Mouse (Mus musculus): ENCODE results near the gene Ptbp1.

Gene Ptbp1

DNA sequence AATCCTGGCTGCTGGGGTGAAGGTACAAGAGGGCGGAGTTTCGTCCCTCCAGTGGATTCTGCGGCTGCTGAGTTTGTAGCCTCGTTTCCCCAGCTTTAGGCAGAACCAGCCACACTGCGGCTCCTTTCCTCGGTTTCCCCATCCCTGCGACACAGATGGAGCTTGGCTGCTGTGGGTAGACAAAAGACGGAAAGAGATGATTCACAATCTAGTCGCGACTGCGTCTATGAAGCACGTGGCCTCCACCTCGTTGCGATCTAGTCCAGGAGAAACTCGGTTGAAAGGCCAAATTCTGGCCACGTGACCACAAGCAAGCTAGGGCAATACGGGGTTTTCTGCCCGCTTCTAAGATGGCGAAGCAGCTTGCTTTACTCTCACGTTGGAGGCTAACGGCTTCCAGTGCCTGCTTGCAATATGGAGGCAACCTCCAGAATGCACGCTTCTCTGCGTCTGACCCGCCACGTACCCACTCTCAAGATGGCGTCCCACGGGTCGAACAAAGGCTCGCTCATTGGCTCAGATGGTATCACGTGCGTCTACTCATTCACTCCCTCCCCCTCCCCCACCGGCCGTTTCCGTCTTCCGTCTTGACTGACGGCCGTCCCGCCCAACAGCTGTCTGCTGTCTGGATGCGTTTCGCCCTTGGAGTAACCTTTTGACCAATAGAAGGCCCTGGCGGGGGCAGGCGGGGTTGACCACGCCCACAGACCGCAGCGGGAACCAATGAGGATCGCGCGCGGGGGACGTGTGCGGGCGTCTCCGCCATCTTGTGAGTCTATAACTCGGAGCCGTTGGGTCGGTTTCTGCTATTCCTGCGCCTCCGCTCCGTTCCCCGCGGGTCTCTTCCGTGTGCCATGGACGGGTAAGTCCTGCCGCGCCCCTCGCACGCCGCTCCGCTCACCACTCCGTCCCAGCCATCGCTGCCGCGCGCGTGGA is at the start of gene Ptbp1:
Gene Ptbp1 (plus strand): TSS at position 568 of the 936 bp plus-strand sequence.
- DNase-seq (ENCODE audit: low spot score) = peak; percentile 100

GRCm38 (mm10) chr10:79805636-79806035 is 48.6 kb upstream of the Ptbp1 start:
- DNase-seq (ENCODE audit: low spot score) = no peak

- no peak for DNase-seq (ENCODE audit: low spot score)
Measured at GRCm38 (mm10) chr10:79806331-79806730, 47.9 kb upstream of the Ptbp1 start.

GRCm38 (mm10) chr10:79806972-79807371 is 47.3 kb upstream of the Ptbp1 start:
- DNase-seq (ENCODE audit: low spot score) = no peak

DNA sequence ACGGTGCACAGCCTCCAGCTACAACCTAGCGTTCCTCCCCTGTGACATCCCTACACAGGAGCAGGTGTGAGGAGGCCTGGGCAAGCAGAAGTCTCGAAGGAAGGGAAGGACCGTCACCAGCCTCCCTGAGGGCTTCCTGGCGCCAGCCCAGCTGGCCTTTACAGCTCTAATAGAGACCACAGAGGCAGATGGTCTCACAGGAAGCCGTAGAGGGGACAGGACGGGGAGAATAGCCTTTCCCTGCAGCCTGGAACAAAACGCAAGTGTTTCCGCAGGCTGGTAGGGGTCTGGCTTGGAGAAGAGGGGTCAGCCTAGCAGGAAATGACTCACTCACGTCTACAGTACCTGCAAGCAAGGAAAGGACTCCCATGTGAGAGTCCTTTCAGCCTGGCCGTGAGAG is 46.4 kb upstream of the Ptbp1 start:
- no peak for DNase-seq (ENCODE audit: low spot score)

DNA sequence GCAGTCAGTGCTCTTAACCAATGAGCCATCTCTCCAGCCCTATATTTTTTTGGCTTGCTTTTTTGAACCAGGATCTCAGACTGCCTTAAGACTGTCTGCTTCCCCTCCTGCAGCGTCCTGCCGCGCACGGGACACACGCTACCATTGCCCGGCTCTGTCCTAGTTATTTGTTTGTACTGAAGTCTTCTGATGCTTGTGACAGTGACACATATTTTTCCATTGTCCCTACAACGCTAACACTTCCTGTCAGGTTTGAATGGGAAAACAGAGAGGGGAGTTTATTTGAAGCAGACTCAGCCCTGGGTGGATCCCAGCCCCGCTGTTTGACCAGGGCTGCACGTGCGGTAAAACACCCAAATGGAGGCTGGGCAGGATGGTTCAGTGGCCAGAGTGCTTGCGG is 45.5 kb upstream of the Ptbp1 start:
- no peak for DNase-seq (ENCODE audit: low spot score)

- peak; percentile 57 for DNase-seq (ENCODE audit: low spot score)
Measured at GRCm38 (mm10) chr10:79811736-79812637, 42.2 kb upstream of the Ptbp1 start.

- no peak for DNase-seq (ENCODE audit: low spot score)
Measured at GRCm38 (mm10) chr10:79814271-79814842, 39.9 kb upstream of the Ptbp1 start.

DNA sequence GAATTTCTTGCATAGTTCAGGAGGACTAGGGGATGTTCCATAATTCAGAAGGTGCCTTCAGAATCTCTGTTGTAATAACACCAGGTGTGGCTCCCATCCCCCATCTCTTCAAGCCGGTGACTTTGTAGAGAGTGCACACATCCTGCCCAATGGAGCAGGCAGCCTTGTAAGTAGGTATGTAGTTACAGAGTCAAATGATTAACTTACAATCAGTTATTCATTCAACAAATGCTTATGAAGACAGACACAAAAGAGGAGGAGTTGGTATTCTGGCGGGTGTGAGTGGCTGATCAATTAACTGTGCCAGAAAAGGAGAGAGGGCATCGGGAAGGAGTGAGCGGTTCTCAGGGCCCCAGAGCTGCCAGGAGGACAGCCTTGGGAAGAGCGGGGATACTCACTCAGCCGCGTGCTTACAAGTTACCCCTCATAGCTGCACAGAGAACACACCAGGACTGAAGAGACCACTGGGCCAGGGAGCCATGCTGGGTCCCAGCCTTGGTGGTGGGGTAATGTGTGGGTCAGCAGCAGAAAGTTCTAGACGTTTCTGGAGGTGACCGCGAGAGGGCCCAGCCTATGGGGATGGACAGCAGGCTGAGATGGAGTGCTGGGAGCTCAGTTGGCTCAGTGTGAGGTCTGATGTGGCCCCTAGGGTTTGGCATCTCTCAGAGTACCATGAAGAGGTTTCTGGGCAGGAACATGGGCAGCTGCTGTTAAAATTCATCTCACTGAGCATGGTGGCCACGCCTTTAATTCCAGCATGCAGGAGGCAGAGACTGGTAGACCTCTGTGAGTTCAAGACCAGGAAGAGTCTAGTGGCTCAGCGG is 38.3 kb upstream of the Ptbp1 start:
- DNase-seq (ENCODE audit: low spot score) = no peak

- no peak for DNase-seq (ENCODE audit: low spot score)
Measured at GRCm38 (mm10) chr10:79817111-79817510, 37.1 kb upstream of the Ptbp1 start.

DNA sequence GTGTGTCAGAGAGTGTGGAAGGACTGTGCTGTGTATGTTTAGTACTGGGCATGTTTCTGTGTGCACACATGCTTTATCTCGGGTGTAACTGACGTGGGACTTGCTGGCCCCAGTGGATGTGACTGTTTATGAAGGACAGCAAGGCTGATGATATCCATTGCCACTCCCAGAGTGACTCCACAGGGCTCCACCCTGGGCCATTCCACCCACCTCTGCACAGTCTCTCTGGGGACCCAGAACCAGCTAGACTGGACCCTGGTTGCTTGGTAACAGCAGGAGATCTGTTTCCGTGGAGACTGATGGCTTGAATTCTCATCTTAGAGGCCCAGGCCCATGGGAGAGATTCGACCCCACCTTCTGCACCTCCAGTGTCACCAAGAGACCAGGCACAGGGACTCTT is 36.0 kb upstream of the Ptbp1 start:
- DNase-seq (ENCODE audit: low spot score) = no peak

- DNase-seq (ENCODE audit: low spot score) = no peak
Measured at GRCm38 (mm10) chr10:79819606-79820005, 34.6 kb upstream of the Ptbp1 start.

DNA sequence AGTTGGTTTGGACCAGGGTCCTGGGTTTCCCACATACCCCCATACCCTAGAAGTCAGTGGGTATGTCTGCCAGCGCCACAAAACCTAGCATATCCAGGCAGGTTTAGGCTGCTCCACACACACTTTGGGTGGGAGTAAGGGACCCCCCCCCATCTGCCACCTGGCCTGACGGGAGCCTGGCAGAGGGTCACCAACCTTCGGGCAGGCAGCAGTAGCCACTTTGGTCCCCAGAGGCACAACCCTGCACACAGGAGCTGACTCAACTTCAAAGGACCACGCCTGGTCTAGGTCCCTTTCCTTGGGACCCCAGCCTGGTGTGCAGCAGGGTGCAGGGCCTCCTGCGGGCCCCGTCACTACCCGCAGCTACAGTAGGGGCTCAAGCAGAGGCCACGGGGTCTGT is 34.0 kb upstream of the Ptbp1 start:
- no peak for DNase-seq (ENCODE audit: low spot score)

- no peak for DNase-seq (ENCODE audit: low spot score)
Measured at GRCm38 (mm10) chr10:79820782-79821181, 33.4 kb upstream of the Ptbp1 start, which contains the start of gene Misp. Misp (plus strand) TSS chr10:79820989.

DNA sequence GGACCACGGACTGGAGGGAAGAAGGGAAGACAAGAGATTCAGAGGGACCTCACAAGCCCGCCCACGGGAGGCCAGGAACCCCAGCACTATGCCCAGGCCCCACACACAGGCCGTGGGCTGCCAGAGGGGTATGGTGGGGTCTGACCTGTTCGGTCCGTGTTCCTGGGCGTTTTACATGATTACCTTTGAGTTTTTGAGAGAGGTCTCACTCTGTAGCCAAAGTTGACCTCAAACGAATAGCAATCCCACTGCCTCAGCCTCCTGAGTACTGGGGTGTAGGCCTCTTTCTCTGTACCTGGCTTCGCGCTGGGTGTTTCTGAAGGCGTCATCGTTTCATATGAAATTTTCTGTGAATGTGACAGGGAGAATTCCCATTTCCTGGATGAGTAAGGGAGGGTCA is 32.5 kb upstream of the Ptbp1 start:
- no peak for DNase-seq (ENCODE audit: low spot score)

- no peak for DNase-seq (ENCODE audit: low spot score)
Measured at GRCm38 (mm10) chr10:79822372-79822771, 31.9 kb upstream of the Ptbp1 start.

DNA sequence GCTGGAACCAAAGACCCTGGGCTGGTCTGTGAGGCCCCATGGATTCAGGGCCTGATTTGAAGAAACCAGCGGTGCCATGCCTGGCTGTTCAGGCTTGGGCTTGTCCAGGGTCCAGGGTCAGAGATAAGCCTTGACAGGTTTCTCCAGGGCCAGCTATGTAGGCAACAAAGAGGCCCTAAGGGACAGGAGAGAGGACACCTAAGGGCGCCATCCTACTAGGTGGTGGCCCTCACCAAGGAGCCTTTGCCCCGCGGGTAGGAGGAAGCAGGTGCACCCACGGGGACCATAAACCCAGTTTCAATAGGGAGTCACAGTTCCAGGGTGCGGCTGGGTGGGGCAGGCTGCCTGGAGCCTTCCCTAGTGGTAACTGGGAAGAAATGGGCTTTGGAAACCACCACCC is 31.2 kb upstream of the Ptbp1 start:
- no peak for DNase-seq (ENCODE audit: low spot score)

GRCm38 (mm10) chr10:79824413-79824812 is 29.8 kb upstream of the Ptbp1 start:
- DNase-seq (ENCODE audit: low spot score) = no peak

DNA sequence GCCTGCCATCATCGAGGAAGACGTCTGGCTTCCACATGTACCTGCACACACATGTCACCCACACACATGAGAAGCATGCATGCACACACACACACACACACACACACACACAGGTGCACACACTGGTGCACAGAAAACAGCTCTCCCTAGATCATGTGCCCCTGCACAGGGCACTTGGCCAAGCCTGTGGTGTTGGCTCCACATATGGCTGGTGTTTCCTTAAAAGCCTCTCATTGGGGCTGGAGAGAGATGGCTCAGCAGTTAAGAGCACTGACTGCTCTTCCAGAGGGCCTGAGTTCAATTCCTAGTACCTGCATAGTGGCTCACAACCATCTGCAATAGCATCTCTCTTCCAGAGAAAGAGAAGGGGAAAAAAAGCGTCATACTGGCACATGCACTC is 22.6 kb upstream of the Ptbp1 start:
- DNase-seq (ENCODE audit: low spot score) = no peak

DNA sequence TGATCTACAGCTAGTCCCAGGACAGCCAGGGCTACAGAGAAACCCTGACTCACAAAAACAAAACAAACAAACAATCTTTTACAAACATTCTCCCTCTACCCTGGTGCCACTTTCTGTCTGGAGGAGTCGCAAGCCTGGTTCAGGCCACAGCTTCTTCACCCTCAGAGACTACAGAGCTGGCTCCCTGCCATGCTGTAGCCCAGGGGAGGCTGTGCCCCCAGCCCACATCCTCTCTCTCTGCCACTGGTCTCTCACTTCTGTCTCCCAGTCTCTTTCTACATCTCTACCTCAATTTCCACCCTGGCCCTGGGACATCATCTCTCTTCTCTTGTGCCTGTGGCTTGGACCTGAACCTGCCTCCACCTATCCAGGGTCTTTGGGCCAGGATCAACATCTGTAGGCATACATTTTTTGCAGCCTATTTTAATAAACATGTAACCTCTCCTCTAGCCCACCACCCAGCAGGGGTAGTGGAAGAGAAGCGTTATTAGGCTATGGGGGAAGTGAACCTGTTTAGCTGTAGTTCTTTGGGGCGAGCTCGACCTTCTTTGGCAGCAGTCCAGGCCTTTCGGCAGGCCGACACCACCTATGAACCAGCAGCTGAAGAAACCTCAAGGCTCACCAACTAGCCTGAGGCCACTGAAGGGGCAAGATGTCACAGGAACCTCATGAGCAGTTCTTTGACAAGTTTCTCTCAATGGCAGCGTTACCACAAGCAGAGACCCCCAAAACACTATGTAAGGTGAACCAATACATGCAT is 22.0 kb upstream of the Ptbp1 start:
- no peak for DNase-seq (ENCODE audit: low spot score)

- DNase-seq (ENCODE audit: low spot score) = no peak
Measured at GRCm38 (mm10) chr10:79832786-79833181, 21.4 kb upstream of the Ptbp1 start.

All from testis, postnatal 14 days (tissue).